Mouse (Mus musculus) liver, embryonic 16.5 days (tissue): ENCODE measurements around the gene Icosl. TPM values are rescaled to one million over a fixed set of nuclear protein-coding genes. Genes with fewer than 3 reads are reported as not detected.
"Not testable (repeated sequence)": the region's sequence is repeated elsewhere in the genome, so short reads cannot be mapped to it uniquely, and the experiment has no call there.

Experiments used
- ATAC-seq: fragments of 200-750 bp; cut with Nextera tagmentation; 2 replicates; pipeline ENCODE4 v1.8.0; 2017; ENCODE audit warnings: low read depth, mild to moderate bottlenecking, moderate number of reproducible peaks, moderate library complexity
- H3K27ac ChIP-seq: fragments of 300-500 bp; sonication (generic); 2 replicates; pipeline ENCODE4 v1.5.1; 2014; ENCODE audit warnings: mild to moderate bottlenecking, low read length
- H3K27me3 ChIP-seq: fragments of 300-500 bp; sonication (generic); 2 replicates; pipeline ENCODE4 v1.6.1; 2014; ENCODE audit warnings: low read depth, low read length, mixed read lengths; ENCODE audit not compliant: control insufficient read depth, insufficient read depth
- H3K36me3 ChIP-seq: fragments of 300-500 bp; sonication (generic); 2 replicates; pipeline ENCODE4 v1.6.1; 2014; ENCODE audit warnings: mild to moderate bottlenecking; ENCODE audit not compliant: control insufficient read depth, insufficient read depth
- H3K4me1 ChIP-seq: fragments of 300-500 bp; sonication (generic); 2 replicates; pipeline ENCODE4 v1.6.1; 2014; ENCODE audit warnings: low read depth, low read length, mixed read lengths; ENCODE audit not compliant: control insufficient read depth
- H3K4me2 ChIP-seq: fragments of 300-500 bp; sonication (generic); 2 replicates; pipeline ENCODE4 v1.6.1; 2014; ENCODE audit warnings: low read depth, low read length, mixed read lengths
- H3K4me3 ChIP-seq: fragments of 300-500 bp; sonication (generic); 2 replicates; pipeline ENCODE4 v1.5.1; 2014; ENCODE audit warnings: low read depth, mild to moderate bottlenecking, low read length
- H3K9ac ChIP-seq: fragments of 300-500 bp; sonication (generic); 2 replicates; pipeline ENCODE4 v1.6.1; 2014; ENCODE audit warnings: low read depth, low read length
- H3K9me3 ChIP-seq: fragments of 300-500 bp; sonication (generic); replicated peaks from 2 replicates; pipeline ENCODE4 v1.6.1; 2016; ENCODE audit warnings: low read length; ENCODE audit not compliant: control insufficient read depth
- WGBS: fragments of 180-500 bp; shearing (Covaris S2); extraction: QIAGEN DNeasy Blood & Tissue Kit; methylation state at CpG from one replicate; pipeline ENCODE4 v1.1.7; 2014; ENCODE audit not compliant: insufficient replicate concordance; 5-methylcytosine and 5-hydroxymethylcytosine counted together
- polyA plus RNA-seq: library from polyadenylated mRNA; unstranded; fragments of >200 nt; fragmentation: Nextera tagmentation; extraction: Ambion mirVana; gene quantifications from 2 replicates; pipeline ENCODE4 v1.2.1, GENCODE M21; 2015

The Icosl gene
- polyA plus RNA-seq, 1 experiment from 2014 or later: 1.5 TPM

DNA sequence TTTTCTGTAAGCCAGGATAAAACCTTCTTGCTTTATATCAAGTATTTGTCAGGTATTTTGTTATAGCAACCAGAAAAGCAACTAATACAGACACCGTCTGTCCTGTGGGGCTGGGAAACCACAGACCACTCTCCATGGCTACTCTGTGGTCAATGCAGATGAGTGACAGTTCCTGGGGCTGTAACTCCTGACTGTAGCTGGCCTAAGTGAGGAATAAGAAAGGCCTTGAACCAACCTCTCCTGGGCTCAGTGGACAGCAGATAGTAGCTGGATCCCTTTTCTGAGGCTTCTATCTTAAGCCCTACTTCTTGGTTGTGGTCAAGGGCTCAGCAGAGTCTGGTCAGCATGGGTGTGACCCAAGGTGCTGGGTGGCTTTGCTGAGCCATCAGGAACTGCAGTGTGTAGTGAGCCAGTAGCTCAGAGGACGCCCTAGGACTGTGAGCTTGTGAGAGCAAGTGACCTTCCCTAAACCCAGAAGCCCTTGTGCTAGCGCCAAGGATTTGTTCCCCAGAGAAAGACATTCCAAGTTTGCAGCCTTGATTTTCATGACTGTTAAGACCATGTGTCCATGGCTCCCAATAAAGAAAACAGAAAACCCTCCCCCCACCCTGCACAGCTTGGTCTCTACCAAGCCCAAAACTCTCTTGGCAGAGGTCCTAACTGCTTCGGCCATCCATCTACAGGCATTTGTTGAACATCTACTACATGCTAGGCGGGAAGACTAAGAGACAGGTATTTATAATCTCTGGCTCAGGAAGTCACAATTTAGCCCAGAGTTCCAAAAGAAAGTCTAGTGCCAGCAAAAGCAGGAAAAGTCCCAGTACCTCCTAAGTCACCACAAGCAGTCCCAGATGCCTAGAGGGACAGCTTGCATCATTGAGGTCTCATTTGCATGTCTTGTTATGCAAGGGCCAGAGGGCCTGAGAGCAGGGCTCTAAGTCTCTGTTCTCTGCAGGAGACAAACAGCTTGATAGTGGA lies 27.1 kb downstream of the Icosl start:
- H3K27me3 ChIP-seq: no peaks in the 10 kb centered on the region
- no peaks in the 10 kb centered on the region; the same call in 1 of the 2 replicates for H3K4me1 ChIP-seq
- no peak overlapping the region for H3K4me2 ChIP-seq
- no peak for ATAC-seq
- H3K9ac ChIP-seq: no peak overlapping the region
- H3K27ac ChIP-seq: no peak overlapping the region
- no peaks in the 10 kb centered on the region for H3K9me3 ChIP-seq
- H3K36me3 ChIP-seq: no peaks in the 10 kb centered on the region
- 57% methylated on average over 5 of the region's 5 CpGs for WGBS
- no peak overlapping the region for H3K4me3 ChIP-seq

DNA sequence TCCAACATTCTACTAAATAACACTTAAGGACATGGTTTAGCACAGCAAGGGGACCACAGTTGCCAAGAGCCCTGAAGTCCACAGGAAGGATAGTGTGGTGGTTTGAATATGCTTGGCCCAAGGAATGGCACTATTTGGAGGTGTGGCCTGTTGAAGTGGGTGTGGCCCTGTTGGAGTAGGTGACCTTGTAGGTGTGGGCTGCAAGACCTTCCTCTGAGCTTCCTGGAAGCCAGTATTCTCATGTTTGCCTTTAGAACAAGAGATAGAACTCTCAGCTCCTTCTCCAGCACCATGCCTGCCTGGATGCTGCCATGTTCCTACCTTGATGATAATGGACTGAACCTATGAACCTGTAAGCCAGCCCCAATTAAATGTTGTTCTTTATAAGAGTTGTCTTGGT lies 30.8 kb downstream of the Icosl start:
- not testable (repeated sequence) for H3K36me3 ChIP-seq, H3K4me1 ChIP-seq, H3K27me3 ChIP-seq, H3K9me3 ChIP-seq, H3K9ac ChIP-seq, H3K4me3 ChIP-seq, H3K27ac ChIP-seq, ATAC-seq, H3K4me2 ChIP-seq

DNA sequence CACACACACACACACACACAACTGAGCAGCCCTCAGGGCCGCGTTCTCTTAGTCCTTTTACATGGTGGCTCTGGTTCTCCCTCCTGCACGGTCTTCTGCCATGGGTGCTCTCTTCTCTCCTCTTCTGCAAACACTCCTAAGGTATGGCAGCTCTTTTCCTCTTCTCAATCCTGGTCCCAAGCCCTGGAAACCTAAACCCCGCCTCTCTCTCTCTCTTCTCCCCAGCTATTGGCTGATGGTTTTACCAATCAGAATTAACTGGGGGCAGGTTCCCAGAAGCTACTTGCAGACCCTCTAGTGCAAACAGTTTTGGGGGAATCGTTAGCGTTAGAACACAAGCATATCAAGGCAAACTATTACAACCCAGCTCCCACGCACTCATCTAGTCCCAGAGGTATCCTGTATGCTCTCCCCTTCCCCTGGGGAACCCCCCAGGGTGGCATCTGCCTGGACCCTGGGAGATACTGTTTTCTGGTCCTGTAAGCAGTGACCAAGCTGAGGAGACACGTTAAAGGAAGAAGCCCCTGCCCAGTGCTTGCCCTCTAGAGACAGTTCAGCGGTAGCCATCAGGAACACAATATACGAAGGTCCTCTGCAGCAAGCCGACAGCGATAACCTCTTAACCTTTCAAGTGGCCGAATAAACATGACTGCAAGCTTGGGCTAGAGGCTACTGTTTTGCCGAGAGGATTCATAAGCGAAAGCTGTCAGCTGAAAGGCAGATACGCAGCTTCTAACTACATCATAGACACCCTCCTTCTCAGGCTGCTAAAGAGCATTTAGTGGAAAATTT lies 32.1 kb downstream of the Icosl start:
- no peaks in the 10 kb centered on the region; the same call in 1 of the 2 replicates for H3K27me3 ChIP-seq
- H3K27ac ChIP-seq: 0 out of 2 replicates have a peak overlapping the region, but pooled peaks have one; percentile 31
- peak overlapping the region; percentile 41 for H3K4me2 ChIP-seq
- H3K36me3 ChIP-seq: no peaks in the 10 kb centered on the region
- H3K9me3 ChIP-seq: no peaks in the 10 kb centered on the region
- peak; percentile 67 for ATAC-seq
- 20% methylated on average over 16 of the region's 16 CpGs for WGBS
- H3K9ac ChIP-seq: no peak overlapping the region
- peak overlapping the region; percentile 15 for H3K4me3 ChIP-seq
- peaks cover 3% of the 10 kb centered on the region; the same call in 1 of the 2 replicates for H3K4me1 ChIP-seq

DNA sequence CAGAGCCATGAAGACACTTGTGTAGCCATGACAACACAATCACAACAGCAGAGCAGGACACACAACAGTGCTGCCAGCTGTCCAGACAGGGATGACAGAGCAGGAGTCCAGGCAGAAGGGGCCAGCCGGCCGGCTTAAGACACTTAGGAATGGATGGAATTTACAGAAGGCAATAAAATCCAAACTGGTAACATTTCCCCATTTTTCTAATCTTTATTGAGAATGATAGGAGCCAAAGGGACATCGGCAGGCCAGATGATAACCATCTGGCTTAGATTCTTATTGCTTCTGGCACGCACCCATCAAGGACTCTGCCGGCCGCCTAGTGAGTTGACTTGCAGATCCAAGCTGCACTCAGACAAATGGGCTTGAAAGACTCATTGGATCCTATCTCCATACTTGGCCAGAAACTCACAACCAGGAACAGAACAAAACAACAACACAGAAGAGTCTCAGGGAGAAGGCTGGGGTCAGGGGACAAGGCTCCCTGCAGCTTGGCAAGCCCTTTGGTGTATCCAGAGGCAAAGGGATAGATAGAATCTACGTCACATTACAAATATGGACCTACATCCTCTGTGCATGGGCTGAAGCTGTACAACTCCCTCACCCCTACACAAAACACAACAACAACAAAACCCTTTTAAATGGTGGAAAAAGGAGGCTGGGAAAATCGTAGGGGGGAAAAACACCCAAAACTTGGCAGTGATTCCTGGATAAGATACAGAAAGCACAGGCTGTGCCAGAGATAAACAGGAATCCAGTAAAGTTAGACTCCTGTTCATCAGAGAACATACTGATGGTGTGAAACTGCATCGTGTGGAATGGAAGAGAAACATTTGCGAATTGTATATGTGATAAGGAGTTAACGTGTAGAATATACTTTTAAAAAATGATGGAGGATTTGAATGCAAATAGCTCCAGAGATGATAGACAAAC lies 35.7 kb downstream of the Icosl start:
- WGBS: 61% methylated on average over 11 of the region's 11 CpGs

DNA sequence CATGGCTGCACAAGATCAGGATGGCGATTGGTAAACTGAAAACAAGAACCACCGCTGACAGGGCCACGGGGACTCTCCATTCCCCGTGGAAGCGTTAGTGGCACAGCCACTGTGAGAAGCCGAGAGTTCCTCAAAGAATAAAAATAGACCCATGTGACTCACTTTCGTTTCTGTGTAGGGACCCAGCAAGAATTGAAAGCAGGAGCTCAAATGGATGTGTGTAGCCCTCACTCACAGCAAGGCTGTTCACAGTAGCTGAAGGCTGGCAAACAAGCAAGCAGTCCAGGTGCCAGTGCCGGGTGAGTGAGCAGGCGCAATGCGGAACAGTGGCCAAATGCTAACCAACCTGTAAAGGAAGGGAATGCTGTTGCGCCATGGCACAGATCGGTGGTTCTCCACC lies 36.4 kb downstream of the Icosl start:
- no peak overlapping the region for H3K4me2 ChIP-seq
- no peak overlapping the region for H3K27ac ChIP-seq
- no peak overlapping the region for H3K9ac ChIP-seq
- H3K36me3 ChIP-seq: no peaks in the 10 kb centered on the region
- ATAC-seq: no peak
- H3K4me1 ChIP-seq: peaks cover 3% of the 10 kb centered on the region; the same call in 1 of the 2 replicates
- H3K27me3 ChIP-seq: no peaks in the 10 kb centered on the region; the same call in 1 of the 2 replicates
- WGBS: 65% methylated on average over 12 of the region's 12 CpGs
- H3K9me3 ChIP-seq: no peaks in the 10 kb centered on the region
- H3K4me3 ChIP-seq: no peak overlapping the region

More for the DNA sequence above, 35.7 kb downstream of the Icosl start:
- H3K4me3 ChIP-seq: no peak overlapping the region
- no peak overlapping the region for H3K9ac ChIP-seq
- ATAC-seq: no peak
- no peaks in the 10 kb centered on the region for H3K9me3 ChIP-seq
- H3K36me3 ChIP-seq: no peaks in the 10 kb centered on the region
- no peak overlapping the region for H3K4me2 ChIP-seq
- H3K27ac ChIP-seq: no peak overlapping the region
- no peaks in the 10 kb centered on the region; the same call in 1 of the 2 replicates for H3K27me3 ChIP-seq
- H3K4me1 ChIP-seq: peaks cover 3% of the 10 kb centered on the region; the same call in 1 of the 2 replicates

DNA sequence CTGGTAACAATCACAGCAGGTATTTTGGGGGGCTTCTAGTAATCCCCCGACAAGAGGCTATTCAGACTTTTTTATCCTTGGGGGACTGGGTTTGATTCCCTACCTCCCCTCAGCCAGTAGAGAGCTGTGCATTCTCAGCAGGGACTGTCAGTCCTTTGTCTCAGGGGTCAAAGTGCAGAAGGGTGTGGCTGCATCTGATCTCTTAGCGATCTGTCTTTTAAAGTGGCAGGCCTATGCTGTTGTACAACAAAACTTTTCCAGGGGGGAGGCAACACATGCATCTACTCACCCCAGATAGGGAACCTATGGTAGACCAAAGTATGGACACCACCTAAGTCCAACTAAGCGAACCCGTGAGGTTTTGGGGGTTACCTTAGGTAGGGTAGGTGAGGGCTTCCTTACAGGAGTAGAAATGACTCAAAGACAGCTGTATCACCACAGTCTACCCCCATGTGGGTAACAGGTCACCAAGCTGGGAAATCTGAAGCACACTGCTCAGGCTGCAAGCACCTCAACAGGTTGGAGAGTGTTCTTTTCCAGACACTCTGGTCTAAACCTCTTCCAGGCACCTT lies 45.5 kb downstream of the Icosl start:
- Histone ChIP-seq H3K27me3 (no peaks in the 10 kb centered on the region), H3K36me3 (no peaks in the 10 kb centered on the region), H3K4me3 (no peak overlapping the region), H3K4me2 (no peak overlapping the region), H3K9me3 (no peaks in the 10 kb centered on the region), H3K9ac (no peak overlapping the region), H3K27ac (no peak overlapping the region), H3K4me1 (no peaks in the 10 kb centered on the region)
- ATAC-seq: no peak
- WGBS: 71% methylated on average over 4 of the region's 4 CpGs

DNA sequence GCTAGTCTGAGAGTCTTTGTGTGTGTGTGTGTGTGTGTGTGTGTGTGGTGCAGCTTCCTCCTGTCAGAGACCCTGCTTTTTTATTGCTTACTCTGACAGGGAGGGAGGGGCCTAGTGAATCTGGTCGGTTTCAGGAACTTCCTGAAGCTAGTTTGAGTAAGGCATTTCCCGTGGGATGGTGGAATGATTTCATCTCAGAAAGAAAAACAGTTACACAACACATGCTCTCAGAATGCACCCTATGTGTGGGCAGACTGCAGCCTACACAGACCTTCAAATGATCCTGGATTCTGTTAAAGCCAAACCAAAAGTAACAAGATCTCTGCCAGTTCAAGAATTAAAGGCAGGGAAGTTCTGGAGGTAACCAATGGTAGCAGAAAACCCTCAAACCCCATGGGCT lies 46.1 kb downstream of the Icosl start:
- H3K4me3 ChIP-seq: no peak overlapping the region
- no peak for ATAC-seq
- H3K4me1 ChIP-seq: no peaks in the 10 kb centered on the region
- no peaks in the 10 kb centered on the region for H3K36me3 ChIP-seq
- WGBS: 24% methylated on average over 2 of the region's 2 CpGs
- H3K9ac ChIP-seq: no peak overlapping the region
- H3K27me3 ChIP-seq: no peaks in the 10 kb centered on the region
- H3K27ac ChIP-seq: no peak overlapping the region
- H3K4me2 ChIP-seq: no peak overlapping the region
- no peaks in the 10 kb centered on the region for H3K9me3 ChIP-seq

DNA sequence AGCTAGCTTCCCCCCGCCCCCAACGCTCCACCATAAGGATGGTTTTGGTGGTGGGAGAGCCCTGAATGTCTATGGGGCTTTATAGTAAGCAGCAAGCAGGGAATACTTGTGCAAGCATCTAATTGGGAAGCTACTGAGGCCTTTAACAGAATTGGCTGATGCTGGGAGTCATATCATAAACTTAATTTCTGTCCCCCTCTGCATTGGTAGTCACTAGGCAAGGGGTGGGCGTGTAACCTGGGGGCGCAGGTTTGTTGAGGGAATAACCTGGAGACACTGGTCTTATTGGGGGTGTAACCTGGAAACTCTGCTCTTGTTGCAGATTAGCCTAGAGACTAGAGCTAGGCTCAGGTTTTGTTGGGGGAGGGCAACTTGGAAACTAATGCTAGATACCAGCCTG lies 50.3 kb downstream of the Icosl start:
- no peak overlapping the region for H3K4me2 ChIP-seq
- H3K27ac ChIP-seq: no peak overlapping the region
- 71% methylated on average over 4 of the region's 4 CpGs for WGBS
- no peaks in the 10 kb centered on the region for H3K9me3 ChIP-seq
- no peak for ATAC-seq
- H3K4me1 ChIP-seq: 0 out of 2 replicates have a peak, but pooled peaks cover 3% of the 10 kb centered on the region
- H3K4me3 ChIP-seq: no peak overlapping the region
- no peaks in the 10 kb centered on the region for H3K27me3 ChIP-seq
- no peak overlapping the region for H3K9ac ChIP-seq
- no peaks in the 10 kb centered on the region for H3K36me3 ChIP-seq
